Mouse (Mus musculus) heart, adult 2 months (tissue): Measurements from ENCODE around the gene Dcst2. TPM values are rescaled to one million over a fixed set of nuclear protein-coding genes. Genes with fewer than 3 reads are reported as not detected.

Experiments
- DNase-seq, 2 experiments: peaks; one replicate each; pipeline ENCODE4 v3.0.0; 2021
- H3K27ac ChIP-seq: fragments of 200-600 bp; 2 replicates; pipeline ENCODE4 v1.8.1; 2022
- H3K27me3 ChIP-seq: fragments of 200-500 bp; 2 replicates; pipeline ENCODE4 v1.6.1; 2012; ENCODE audit warnings: mild to moderate bottlenecking, low read length, inconsistent platforms, mixed read lengths; ENCODE audit not compliant: control insufficient read depth, insufficient read depth
- H3K36me3 ChIP-seq: fragments of 200-500 bp; 2 replicates; pipeline ENCODE4 v1.6.1; 2012; ENCODE audit warnings: low read length, inconsistent platforms; ENCODE audit not compliant: control insufficient read depth, insufficient read depth
- H3K4me1 ChIP-seq: fragments of 200-500 bp; 2 replicates; pipeline ENCODE4 v1.6.1; 2011; ENCODE audit warnings: low read length; ENCODE audit not compliant: control insufficient read depth, insufficient read depth
- H3K4me3 ChIP-seq: fragments of 200-600 bp; 2 replicates; pipeline ENCODE4 v1.8.1; 2022
- H3K79me2 ChIP-seq: fragments of 200-500 bp; replicated peaks from 2 replicates; pipeline ENCODE4 v1.6.1; 2012; ENCODE audit warnings: mild to moderate bottlenecking, inconsistent platforms, low read length, moderate library complexity, mixed read lengths; ENCODE audit not compliant: control insufficient read depth, insufficient read depth
- H3K9ac ChIP-seq: fragments of 200-500 bp; 2 replicates; pipeline ENCODE4 v1.6.1; 2012; ENCODE audit warnings: low read depth, mild to moderate bottlenecking, control low read depth, inconsistent platforms, low read length, mixed read lengths
- CTCF ChIP-seq: fragments of 200-600 bp; IDR thresholded peaks from 2 replicates; pipeline ENCODE4 v1.8.1; 2022; ENCODE audit warnings: antibody characterized with exemption, mild to moderate bottlenecking, moderate library complexity
- EP300 ChIP-seq: fragments of 200-500 bp; IDR thresholded peaks from 2 replicates; pipeline ENCODE4 v1.6.1; 2011; ENCODE audit warnings: low read depth, low read length, control low read depth; ENCODE audit not compliant: insufficient read depth
- POLR2A ChIP-seq: fragments of 200-500 bp; IDR thresholded peaks from 2 replicates; pipeline ENCODE4 v1.6.1; 2011; ENCODE audit warnings: mild to moderate bottlenecking, low read depth, low read length, control low read depth; ENCODE audit not compliant: insufficient read depth
- WGBS: fragments of 180-500 bp; shearing (Covaris S2); methylation state at CpG from one replicate; pipeline ENCODE4 v1.1.7; 2018; 5-methylcytosine and 5-hydroxymethylcytosine counted together
- intact Hi-C: fragments of 180-260 bp; cut with DNase I; formaldehyde crosslinking; loops from one replicate; pipeline ENCODE4 v1.15.1; 2025
- polyA plus RNA-seq: library from polyadenylated mRNA; depleted of rRNA; stranded (reverse); fragments of >200 nt; gene quantifications from 2 replicates; pipeline ENCODE4 v1.2.3, GENCODE M21; 2012
- total RNA-seq, 2 experiments: library from RNA; stranded (reverse); gene quantifications; 2 replicates each; pipeline ENCODE4 v1.2.3; 2021

Dcst2 gene
- total and polyA plus RNA-seq, 3 experiments = 0.35 TPM; not detected in 2

DNA sequence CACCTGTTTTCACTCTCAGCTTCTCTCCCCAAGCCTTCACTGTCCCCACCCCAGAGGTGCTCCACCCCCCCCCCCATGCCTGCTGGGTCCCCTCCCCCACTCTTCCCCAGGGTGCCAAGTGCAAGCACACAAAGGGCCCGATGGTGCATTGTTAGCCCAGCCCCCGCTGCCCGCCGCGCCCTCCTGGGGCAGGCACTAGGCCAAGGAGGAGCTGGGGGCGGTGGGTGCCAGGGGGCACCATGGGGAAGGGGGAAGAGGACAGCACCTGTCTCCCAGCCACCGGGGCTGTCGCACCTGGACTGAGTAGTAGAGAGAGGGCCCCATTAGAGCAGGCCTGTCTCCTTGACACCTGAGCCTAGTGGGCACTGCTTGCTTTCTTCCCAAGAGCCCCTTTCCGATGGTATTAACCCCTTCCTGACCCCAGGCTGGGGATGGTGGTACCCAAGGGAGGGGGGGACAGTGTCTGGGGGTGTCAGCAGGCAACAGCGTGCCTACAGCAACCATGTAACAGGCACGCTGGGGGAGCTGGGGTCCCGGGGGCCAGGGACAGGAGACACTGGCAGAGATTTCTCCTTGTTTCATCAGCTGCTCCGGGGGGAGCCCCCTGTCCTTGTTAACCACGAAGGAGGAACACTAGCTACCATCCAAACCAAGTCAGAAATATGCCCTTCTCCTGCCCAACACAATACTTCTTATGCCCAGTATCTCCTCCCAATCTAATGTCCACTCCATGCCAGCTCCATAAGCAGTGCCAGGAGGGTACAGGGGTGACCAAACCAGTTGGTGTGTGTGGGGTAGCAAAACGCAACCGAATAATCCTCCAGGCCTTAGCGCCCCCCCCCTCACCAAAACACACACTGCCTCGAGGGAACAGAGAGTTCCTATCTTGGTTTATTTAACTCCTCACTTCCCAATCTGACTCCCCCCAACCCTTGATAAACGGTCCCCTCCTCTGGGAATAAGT, 29.2 kb downstream of the Dcst2 start:
- intact Hi-C loops = no loop called here

DNA sequence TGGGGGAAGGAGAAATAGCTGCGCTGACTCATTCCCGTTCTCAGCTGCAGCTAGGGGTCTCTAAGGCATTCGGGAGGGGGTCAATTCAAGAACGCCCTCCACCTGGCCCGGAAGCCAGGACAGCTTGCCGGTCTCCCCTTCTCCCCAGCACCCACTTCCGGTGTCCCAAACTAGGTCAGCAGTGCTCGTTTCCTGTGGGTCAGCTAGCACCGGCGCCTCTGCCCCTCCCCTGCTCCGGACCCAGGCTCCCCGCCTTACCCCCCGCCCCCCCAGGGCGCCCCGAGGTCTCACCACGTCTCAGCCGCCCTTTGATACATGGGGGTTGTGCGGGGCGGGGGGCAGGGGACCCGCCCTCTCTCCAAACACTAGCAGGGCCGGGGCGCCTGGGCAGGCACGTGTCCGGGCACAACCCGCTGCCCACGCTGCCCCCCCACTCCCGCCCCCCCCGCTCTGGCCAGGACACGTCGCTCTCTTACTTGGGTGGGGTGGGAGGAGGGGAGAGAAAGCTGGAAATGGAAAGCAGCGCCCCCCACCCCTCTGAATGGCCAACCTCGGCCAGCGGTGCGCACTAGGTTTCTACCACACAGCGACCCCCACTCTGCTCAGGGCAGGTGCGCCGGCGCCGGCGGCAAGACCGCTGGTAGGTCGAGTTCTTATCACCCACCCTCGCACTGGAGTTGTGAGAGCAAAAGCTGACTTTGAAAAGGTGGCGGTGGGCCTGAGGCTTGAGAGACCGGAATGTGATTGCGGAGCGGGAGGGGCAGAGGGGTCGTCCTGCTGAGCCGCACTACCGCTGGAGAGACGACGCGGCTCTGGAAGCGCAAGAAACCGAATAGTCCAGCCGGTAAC, 30.1 kb downstream of the Dcst2 start:
- H3K36me3 ChIP-seq = no peaks in the 10 kb centered on the region
- under 1% methylated on average over 53 of the region's 56 CpGs for WGBS
- peak overlapping the region; percentile 75 for H3K9ac ChIP-seq
- TF ChIP-seq EP300 (0 out of 2 replicates have a peak, but pooled peaks have one; percentile 26), POLR2A (peak; percentile 53), CTCF (no peak)
- peak overlapping the region; percentile 78 for H3K4me3 ChIP-seq
- H3K27me3 ChIP-seq = no peaks in the 10 kb centered on the region
- peak; percentile 81 to 86 for DNase-seq
- intact Hi-C loops = loop anchor here (2.0 kb wide), 1 partner anchor 37 kb away; no protein-coding TSS in a partner anchor
- H3K4me1 ChIP-seq = peaks cover 13% of the 10 kb centered on the region
- H3K79me2 ChIP-seq = no peaks in the 10 kb centered on the region; the same call in 1 of the 2 replicates
- H3K27ac ChIP-seq = peak overlapping the region; percentile 94

More for the DNA sequence above, 29.2 kb downstream of the Dcst2 start:
- peak; percentile 61 to 62 for DNase-seq
- peak overlapping the region; percentile 78 for H3K4me3 ChIP-seq
- H3K4me1 ChIP-seq = peaks cover 13% of the 10 kb centered on the region
- TF ChIP-seq CTCF = no peak
- no peak for TF ChIP-seq EP300
- no peak for TF ChIP-seq POLR2A
- H3K36me3 ChIP-seq = no peaks in the 10 kb centered on the region
- 19% methylated on average over 19 of the region's 19 CpGs for WGBS
- peak overlapping the region; percentile 75 for H3K9ac ChIP-seq
- H3K27me3 ChIP-seq = no peaks in the 10 kb centered on the region
- H3K27ac ChIP-seq = peak overlapping the region; percentile 94
- H3K79me2 ChIP-seq = no peaks in the 10 kb centered on the region; the same call in 1 of the 2 replicates

DNA sequence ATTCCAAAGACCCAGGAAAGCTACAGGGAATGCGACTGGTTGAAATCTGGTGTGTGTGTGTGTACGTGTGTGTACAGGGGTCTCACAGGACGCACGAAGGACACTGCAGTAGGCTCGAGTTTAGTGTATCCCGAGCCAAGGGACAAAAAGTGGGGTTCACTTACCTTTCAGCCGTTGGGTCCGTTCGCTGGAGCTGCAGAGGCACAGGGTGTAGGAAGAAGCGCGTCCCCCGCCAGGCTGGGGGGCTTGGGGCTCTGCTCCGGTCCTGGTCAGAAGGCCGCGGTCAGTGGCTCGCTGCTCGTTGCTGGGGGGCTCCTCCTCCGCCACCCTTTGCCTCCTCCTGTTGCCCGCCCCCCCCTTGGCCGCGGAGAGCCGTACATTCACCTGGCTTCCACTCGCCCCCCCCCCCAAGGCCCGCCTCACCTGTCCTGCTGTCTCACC, 31.1 kb downstream of the Dcst2 start:
- peak overlapping the region; percentile 94 for H3K27ac ChIP-seq

DNA sequence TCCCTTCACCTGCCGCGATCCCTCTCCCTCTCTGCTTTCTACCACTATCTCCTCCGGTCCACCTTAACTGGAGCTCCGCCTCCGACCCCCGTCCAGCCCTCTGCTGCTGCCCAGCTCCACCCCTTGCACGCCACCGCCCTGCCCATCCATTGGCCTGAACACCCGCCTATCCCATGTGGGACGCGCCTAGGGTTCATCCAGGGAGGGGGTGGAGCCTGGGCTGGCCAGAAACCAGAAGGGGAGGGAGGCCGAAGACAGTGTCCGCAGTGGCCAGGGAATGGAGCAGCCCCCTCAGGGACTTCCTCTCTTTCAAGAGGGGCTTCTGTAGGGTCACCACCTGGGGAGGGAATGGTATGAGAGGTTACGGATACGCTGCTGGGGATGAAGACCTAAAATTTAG, 31.8 kb downstream of the Dcst2 start:
- Histone ChIP-seq H3K36me3 (no peaks in the 10 kb centered on the region), H3K27ac (peak overlapping the region; percentile 99), H3K79me2 (no peaks in the 10 kb centered on the region), H3K9ac (peak overlapping the region; percentile 82), H3K4me3 (peak overlapping the region; percentile 83), H3K4me1 (peaks cover 9% of the 10 kb centered on the region), H3K27me3 (no peaks in the 10 kb centered on the region)
- TF ChIP-seq POLR2A = peak; percentile 90
- no peak for TF ChIP-seq CTCF
- peak; percentile 40; the same call in 1 of the 2 replicates for TF ChIP-seq EP300
- peak; percentile 99 for DNase-seq
- WGBS = 0% methylated on average over 15 of the region's 15 CpGs
- intact Hi-C loops = loop anchor here (2.0 kb wide), 1 partner anchor 39 kb away; no protein-coding TSS in a partner anchor

More for the DNA sequence above, 31.1 kb downstream of the Dcst2 start:
- H3K4me3 ChIP-seq = peak overlapping the region; percentile 78
- intact Hi-C loops = loop anchor here (2.0 kb wide), 1 partner anchor 38 kb away; no protein-coding TSS in a partner anchor
- DNase-seq = peak; percentile 61 to 67
- H3K36me3 ChIP-seq = no peaks in the 10 kb centered on the region
- H3K27me3 ChIP-seq = no peaks in the 10 kb centered on the region
- H3K79me2 ChIP-seq = no peaks in the 10 kb centered on the region
- whole genome bisulfite sequencing = 0% methylated on average over 24 of the region's 24 CpGs
- TF ChIP-seq POLR2A = no peak
- TF ChIP-seq EP300 = no peak
- TF ChIP-seq CTCF = no peak
- H3K9ac ChIP-seq = peak overlapping the region; percentile 75
- H3K4me1 ChIP-seq = peaks cover 13% of the 10 kb centered on the region

DNA sequence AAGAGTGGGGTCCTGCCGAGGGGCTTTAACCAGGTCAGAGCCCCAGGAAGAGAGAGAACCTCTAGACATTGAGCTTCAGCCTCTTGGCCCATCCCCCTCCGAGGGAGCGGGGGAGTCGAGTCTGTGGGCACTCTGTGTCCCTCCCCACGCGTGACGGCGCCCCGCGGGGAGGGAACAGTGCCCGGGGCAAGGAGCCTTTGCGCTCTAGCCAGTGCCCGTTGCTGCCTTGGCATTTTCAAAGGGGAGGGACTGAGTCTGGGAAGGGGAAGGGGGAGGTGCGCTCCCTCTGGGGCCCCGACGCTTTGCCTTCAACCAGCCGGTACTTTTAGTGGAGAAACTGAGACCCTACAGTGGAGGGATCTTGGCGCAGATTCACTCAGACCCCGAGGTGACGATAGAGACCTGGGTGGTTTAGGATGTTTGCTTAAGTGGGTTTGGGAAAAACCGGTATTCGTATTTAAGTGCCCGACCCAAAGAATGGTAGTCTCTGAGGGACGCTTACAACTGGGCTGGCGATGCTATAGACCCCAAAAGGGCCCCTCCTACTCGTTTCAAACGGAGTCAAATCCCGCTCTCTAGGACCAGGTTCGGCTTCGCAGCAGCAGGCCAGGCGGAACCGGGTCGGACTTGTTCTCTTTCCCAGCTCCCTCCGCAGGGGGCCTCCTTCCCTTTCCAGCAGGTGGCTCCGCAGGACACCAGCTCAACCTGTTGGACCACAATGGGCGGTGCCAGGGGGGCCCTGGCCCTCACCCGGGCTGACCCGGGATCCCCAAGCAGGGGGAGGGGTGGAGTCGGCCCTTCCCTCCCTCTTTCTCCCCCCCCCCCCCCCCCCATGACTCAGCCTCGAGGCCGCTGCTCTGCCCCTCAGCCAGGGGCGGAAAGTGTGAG, 32.5 kb downstream of the Dcst2 start, which contains the start of gene Zbtb7b:
Gene Zbtb7b (minus strand): TSS at position 771 of the 888 bp plus-strand sequence.
- Histone ChIP-seq H3K4me1 (peaks cover 8% of the 10 kb centered on the region), H3K9ac (peak within 1 kb of the TSS; percentile 82), H3K79me2 (no peaks in the 10 kb centered on the region), H3K36me3 (no peaks in the 10 kb centered on the region), H3K4me3 (peak within 1 kb of the TSS; percentile 83), H3K27me3 (no peaks in the 10 kb centered on the region), H3K27ac (peak within 1 kb of the TSS; percentile 99)
- peak; percentile 86 to 87 for DNase-seq
- no peak; the same call in 1 of the 2 replicates for TF ChIP-seq EP300
- no peak; the same call in none of the 2 replicates for TF ChIP-seq POLR2A
- peak; percentile 58 for TF ChIP-seq CTCF
- WGBS = 2% methylated on average over 42 of the region's 42 CpGs
- intact Hi-C loops = no loop called here
